Mouse (Mus musculus) liver, embryonic 13.5 days (tissue): ENCODE data around the gene Pou2af1. TPM values are rescaled to one million over a fixed set of nuclear protein-coding genes. Genes with fewer than 3 reads are reported as not detected.

Experiments used
- ATAC-seq: fragments of 200-750 bp; cut with Nextera tagmentation; 2 replicates; pipeline ENCODE4 v1.8.0; 2017; ENCODE audit warnings: low read depth, mild to moderate bottlenecking, moderate number of reproducible peaks, moderate library complexity
- DNase-seq: peaks from one replicate; pipeline ENCODE4 v3.0.0; 2022
- H3K27ac ChIP-seq: fragments of 300-500 bp; sonication (generic); 2 replicates; pipeline ENCODE4 v1.5.1; 2015; ENCODE audit warnings: moderate library complexity, mild to moderate bottlenecking, inconsistent platforms
- H3K27me3 ChIP-seq: fragments of 300-500 bp; sonication (generic); 2 replicates; pipeline ENCODE4 v1.6.1; 2015; ENCODE audit warnings: mild to moderate bottlenecking, inconsistent platforms
- H3K36me3 ChIP-seq: fragments of 300-500 bp; sonication (generic); 2 replicates; pipeline ENCODE4 v1.6.1; 2015; ENCODE audit warnings: mild to moderate bottlenecking, inconsistent platforms
- H3K4me1 ChIP-seq: fragments of 300-500 bp; sonication (generic); replicated peaks from 2 replicates; pipeline ENCODE4 v1.6.1; 2015; ENCODE audit warnings: inconsistent platforms
- H3K4me2 ChIP-seq: fragments of 300-500 bp; sonication (generic); 2 replicates; pipeline ENCODE4 v1.6.1; 2015; ENCODE audit warnings: inconsistent platforms, mild to moderate bottlenecking, moderate library complexity
- H3K4me3 ChIP-seq: fragments of 300-500 bp; sonication (generic); replicated peaks from 2 replicates; pipeline ENCODE4 v1.5.1; 2015; ENCODE audit warnings: mild to moderate bottlenecking, inconsistent platforms
- H3K9ac ChIP-seq: fragments of 300-500 bp; sonication (generic); 2 replicates; pipeline ENCODE4 v1.6.1; 2015; ENCODE audit warnings: mild to moderate bottlenecking, inconsistent platforms
- H3K9me3 ChIP-seq: fragments of 300-500 bp; sonication (generic); replicated peaks from 2 replicates; pipeline ENCODE4 v1.6.1; 2016; ENCODE audit warnings: inconsistent platforms
- WGBS: fragments of 180-500 bp; shearing (Covaris S2); methylation state at CpG from one replicate; pipeline ENCODE4 v1.1.7; 2015; ENCODE audit not compliant: insufficient replicate concordance; 5-methylcytosine and 5-hydroxymethylcytosine counted together
- polyA plus RNA-seq: library from polyadenylated mRNA; unstranded; fragments of >200 nt; fragmentation: Nextera tagmentation; extraction: Ambion mirVana; gene quantifications from 2 replicates; pipeline ENCODE4 v1.2.1, GENCODE M21; 2015

Pou2af1 gene
- polyA plus RNA-seq, 1 experiment from 2014 or later = 0.08 TPM

DNA sequence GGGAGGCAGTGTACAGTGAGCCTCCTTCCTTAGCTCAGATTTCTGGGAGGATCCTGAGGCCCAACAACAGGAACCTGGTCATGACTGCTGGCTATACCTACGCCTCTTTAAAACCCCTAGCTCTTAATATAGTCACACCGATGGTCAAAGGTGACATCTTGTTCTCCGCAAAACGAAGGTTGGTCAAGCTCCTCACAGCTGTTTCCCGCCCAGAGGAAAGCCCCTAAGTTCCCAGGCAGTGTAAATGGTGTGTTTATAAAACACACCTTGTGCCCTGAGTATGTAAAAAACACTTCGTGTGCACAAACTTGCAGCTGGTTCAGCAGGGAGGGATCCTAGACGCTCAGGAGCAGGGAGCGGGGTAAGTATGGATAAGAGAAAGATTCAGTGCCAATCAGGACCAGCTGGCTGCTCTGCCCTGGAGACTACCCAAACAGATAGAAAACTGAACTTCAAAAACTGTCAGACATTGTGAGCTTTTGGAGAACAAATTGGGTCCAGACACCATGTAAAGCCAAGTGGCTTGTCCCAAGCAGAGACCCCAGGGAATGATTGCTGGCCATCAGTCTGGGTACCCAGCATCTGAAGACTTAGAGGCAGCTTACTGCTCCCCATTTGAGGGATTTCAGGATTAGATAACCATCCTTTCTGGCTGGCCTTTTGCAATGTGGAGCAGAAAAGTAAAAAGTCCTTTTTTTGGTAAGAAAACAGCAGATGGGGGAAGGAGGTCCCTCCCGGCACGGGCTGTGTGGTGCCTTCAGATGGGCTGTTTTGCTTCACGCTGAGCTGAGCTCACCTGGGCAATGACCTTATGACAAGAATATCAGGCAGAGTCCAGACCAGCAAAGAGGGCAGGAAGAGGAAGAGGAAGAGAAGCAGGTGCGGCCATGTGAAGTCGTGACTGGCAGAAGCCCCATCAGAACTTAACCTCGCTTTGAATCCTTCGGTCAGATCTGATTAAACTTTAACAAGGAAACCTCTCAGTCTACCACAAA, 30.5 kb upstream of the Pou2af1 start:
- ATAC-seq = no peak
- Histone ChIP-seq H3K4me2 (no peak overlapping the region), H3K4me1 (no peaks in the 10 kb centered on the region), H3K27me3 (no peaks in the 10 kb centered on the region), H3K27ac (no peak overlapping the region), H3K36me3 (no peaks in the 10 kb centered on the region), H3K9me3 (no peaks in the 10 kb centered on the region), H3K4me3 (no peak overlapping the region), H3K9ac (no peak overlapping the region)
- WGBS = 65% methylated on average over 15 of the region's 15 CpGs
- DNase-seq = no peak

DNA sequence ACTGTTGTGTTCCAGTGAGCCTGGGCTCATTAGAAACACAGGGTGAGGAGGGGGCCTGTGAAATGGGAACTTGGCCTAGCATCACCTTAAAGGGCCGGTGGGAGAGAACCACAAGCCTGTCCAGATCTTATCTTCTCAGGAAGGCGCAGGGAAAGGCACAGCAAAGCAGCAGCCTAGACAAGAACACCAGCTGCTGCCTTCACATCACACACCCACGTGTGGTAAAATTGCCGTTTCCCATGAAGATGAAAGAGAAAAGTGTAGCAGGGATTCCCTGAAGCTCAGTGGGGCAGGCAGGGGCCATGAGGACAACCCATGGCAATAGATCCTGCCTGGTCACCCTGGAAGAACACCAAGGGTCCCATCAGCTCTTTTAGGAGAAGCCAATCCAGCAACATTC, 28.1 kb upstream of the Pou2af1 start:
- no peaks in the 10 kb centered on the region for H3K9me3 ChIP-seq
- H3K9ac ChIP-seq = no peak overlapping the region
- H3K4me3 ChIP-seq = no peak overlapping the region
- ATAC-seq = no peak
- H3K27ac ChIP-seq = no peak overlapping the region
- H3K27me3 ChIP-seq = no peaks in the 10 kb centered on the region
- H3K4me1 ChIP-seq = no peaks in the 10 kb centered on the region
- no peak for DNase-seq
- 21% methylated on average over 4 of the region's 4 CpGs for WGBS
- no peak overlapping the region for H3K4me2 ChIP-seq
- H3K36me3 ChIP-seq = no peaks in the 10 kb centered on the region

DNA sequence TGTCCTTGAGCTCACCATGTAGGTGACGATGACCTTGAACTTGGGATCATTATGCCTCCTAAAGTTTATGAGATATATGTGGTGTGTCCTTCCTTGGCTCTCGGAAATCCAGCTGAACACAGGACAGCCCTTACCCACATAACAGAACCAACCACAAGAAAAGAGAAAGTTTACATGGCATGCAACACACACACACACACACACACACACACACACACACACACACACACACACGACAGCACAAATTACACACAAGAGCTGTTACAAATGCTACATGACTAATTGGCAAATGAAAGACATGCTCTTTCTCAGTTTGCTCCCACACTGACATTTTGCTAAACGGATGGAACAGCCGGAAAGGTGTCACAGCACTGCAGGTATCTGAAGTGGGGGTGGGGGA, 27.6 kb upstream of the Pou2af1 start:
- no peak overlapping the region for H3K27ac ChIP-seq
- ATAC-seq (no peak), DNase-seq (no peak)
- H3K4me1 ChIP-seq = no peaks in the 10 kb centered on the region
- WGBS = 67% methylated on average over 5 of the region's 5 CpGs
- no peaks in the 10 kb centered on the region for H3K36me3 ChIP-seq
- no peaks in the 10 kb centered on the region for H3K9me3 ChIP-seq
- H3K27me3 ChIP-seq = no peaks in the 10 kb centered on the region
- no peak overlapping the region for H3K4me2 ChIP-seq
- H3K9ac ChIP-seq = no peak overlapping the region
- no peak overlapping the region for H3K4me3 ChIP-seq

DNA sequence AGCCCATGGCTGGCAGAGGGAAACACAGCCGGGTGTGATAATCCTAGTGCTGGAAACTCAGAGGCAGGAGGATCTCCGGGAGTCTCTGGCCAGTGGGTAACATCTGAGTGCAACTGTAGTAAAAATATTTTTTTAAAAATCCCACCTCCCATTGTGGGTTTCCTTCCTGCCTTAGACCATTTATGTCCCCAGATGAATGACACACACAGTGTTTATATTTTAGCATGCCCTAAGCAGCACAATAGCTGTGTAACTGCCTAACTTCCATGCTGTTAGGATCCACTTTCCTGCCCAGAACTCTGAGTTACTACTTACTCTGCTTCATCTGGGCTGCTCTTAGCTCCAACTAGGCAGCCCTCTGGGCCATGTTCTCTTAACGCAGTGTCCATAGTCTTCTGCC, 22.9 kb upstream of the Pou2af1 start:
- no peaks in the 10 kb centered on the region for H3K4me1 ChIP-seq
- DNase-seq (no peak), ATAC-seq (no peak)
- H3K9me3 ChIP-seq = no peaks in the 10 kb centered on the region
- no peak overlapping the region for H3K9ac ChIP-seq
- H3K4me3 ChIP-seq = no peak overlapping the region
- no peak overlapping the region for H3K4me2 ChIP-seq
- WGBS = 52% methylated on average over 3 of the region's 3 CpGs
- H3K36me3 ChIP-seq = no peaks in the 10 kb centered on the region
- H3K27me3 ChIP-seq = no peaks in the 10 kb centered on the region
- no peak overlapping the region for H3K27ac ChIP-seq

DNA sequence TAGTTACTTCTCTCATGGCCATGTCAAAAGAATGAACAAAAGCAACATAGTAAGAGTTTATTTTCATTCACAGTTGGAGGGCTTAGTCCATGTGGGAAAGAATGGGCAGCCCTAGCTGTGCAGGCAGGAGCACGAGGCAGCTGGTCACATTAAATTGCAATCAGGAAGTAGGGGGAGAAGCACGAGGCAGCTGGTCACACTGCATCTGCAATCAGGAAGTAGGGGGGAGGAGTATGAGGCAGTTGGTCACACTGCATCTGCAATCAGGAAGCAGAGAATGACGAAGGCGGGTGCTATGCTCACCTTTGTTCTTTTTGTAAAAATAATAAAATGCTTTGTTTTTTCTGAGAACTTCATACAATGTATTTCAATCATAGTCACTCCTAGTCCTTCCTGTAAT, 18.7 kb upstream of the Pou2af1 start:
- Histone ChIP-seq H3K27ac (no peak overlapping the region), H3K36me3 (no peaks in the 10 kb centered on the region), H3K4me3 (no peak overlapping the region), H3K4me1 (no peaks in the 10 kb centered on the region), H3K4me2 (no peak overlapping the region), H3K9me3 (no peaks in the 10 kb centered on the region), H3K9ac (no peak overlapping the region), H3K27me3 (no peaks in the 10 kb centered on the region)
- ATAC-seq (no peak), DNase-seq (no peak)
- 37% methylated on average over 4 of the region's 4 CpGs for WGBS

DNA sequence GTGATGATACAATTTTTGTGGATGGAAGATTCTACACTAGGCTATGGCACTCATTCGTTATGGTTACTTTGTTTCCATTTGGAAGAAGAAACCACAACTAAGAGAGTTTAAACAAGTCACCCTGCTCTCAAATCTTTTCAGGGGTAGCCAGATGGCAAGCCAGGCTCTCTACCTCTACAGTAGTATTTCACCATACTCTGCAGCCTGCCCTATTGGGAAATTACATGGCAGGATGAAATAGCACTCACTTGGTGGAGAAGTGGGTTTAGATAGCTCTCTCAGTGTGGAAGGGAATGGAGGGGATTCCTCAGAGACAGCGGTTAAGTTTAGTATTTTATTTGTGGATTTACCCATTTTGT, 4.6 kb upstream of the Pou2af1 start:
- Histone ChIP-seq H3K27ac (no peak overlapping the region), H3K4me2 (no peak overlapping the region), H3K36me3 (no peaks in the 10 kb centered on the region), H3K27me3 (no peaks in the 10 kb centered on the region), H3K9ac (no peak overlapping the region), H3K4me3 (no peak overlapping the region), H3K4me1 (no peaks in the 10 kb centered on the region), H3K9me3 (no peaks in the 10 kb centered on the region)
- 53% methylated on average over 2 of the region's 2 CpGs for WGBS
- DNase-seq (no peak), ATAC-seq (no peak)

DNA sequence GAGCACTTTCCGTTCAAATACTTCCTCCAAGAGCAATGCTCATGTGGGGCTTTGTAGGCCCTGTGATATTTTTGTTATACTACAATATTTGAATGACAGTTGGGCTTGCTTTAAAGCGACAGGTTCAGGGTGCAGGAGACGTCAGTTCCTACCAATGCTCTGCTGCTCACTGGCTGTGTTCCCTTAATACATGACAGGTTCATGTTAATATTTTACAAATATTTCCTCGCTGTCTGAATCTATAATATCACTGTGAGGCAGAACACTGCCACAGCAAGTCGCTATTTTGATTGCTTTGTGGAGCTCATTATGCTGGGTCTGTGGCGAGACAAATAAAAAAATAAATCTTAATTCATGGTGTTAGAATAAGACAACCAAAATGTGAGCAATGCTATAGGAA, 2.3 kb upstream of the Pou2af1 start:
- Histone ChIP-seq H3K36me3 (no peaks in the 10 kb centered on the region), H3K4me2 (no peak overlapping the region), H3K4me1 (no peaks in the 10 kb centered on the region), H3K9me3 (no peaks in the 10 kb centered on the region), H3K9ac (no peak overlapping the region), H3K27me3 (no peaks in the 10 kb centered on the region), H3K4me3 (no peak overlapping the region), H3K27ac (no peak overlapping the region)
- WGBS = 40% methylated on average over 6 of the region's 6 CpGs
- ATAC-seq = no peak
- DNase-seq = no peak

DNA sequence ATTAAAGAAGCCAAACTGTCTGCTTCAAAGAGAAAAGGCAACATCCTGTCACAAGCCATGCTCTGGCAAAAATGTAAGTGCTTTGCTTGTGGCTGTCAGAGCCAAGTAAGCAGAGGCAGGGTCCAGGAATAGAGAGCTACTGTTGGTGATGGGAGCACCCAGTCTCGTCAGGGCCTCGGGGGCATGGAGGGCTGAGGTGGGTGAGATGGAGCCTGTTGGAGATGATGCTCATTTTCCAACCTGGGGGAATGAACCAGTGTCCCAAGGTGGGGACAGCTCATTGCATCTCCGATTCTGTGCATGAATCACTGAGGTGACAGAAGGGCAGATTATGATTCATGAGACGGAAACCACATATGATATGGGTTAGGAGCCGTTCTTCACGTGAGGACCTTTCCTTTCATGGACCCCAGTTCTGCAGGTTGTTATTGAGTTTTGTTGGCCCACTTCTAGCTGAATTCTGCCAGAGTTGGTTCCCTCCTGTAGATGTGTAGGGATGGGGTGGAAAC, 275 bp downstream of the Pou2af1 start:
- no peak for ATAC-seq
- no peak for DNase-seq
- no peaks in the 10 kb centered on the region for H3K4me1 ChIP-seq
- no peak overlapping the region for H3K4me2 ChIP-seq
- H3K4me3 ChIP-seq = no peak overlapping the region
- no peaks in the 10 kb centered on the region for H3K9me3 ChIP-seq
- H3K36me3 ChIP-seq = no peaks in the 10 kb centered on the region
- WGBS = 63% methylated on average over 6 of the region's 6 CpGs
- H3K9ac ChIP-seq = no peak overlapping the region
- H3K27ac ChIP-seq = no peak overlapping the region
- H3K27me3 ChIP-seq = no peaks in the 10 kb centered on the region

DNA sequence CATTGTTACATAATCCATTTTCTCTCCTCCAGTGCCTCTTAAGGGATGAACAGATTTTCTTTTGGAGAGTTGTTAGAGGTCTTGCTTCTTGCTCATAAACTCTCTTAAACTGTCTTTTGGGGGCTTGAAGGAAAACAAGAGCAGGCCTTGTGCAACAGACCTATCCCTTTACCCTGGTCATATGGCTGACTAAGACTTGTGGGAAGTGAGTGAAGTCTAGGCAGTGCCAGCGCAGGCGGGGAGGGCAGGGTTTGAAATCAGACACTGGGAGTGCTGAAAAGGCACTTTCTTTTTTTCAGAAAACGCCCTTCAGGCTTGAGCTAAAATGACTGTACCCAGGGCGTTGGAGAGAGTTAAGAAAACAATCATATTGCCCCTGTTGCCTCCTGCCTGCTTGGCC, 1.8 kb downstream of the Pou2af1 start:
- Histone ChIP-seq H3K4me1 (no peaks in the 10 kb centered on the region), H3K27ac (no peak overlapping the region), H3K4me2 (no peak overlapping the region), H3K27me3 (no peaks in the 10 kb centered on the region), H3K4me3 (no peak overlapping the region), H3K9me3 (no peaks in the 10 kb centered on the region), H3K9ac (no peak overlapping the region), H3K36me3 (no peaks in the 10 kb centered on the region)
- WGBS = 50% methylated on average over 4 of the region's 4 CpGs
- DNase-seq = no peak
- ATAC-seq = no peak

DNA sequence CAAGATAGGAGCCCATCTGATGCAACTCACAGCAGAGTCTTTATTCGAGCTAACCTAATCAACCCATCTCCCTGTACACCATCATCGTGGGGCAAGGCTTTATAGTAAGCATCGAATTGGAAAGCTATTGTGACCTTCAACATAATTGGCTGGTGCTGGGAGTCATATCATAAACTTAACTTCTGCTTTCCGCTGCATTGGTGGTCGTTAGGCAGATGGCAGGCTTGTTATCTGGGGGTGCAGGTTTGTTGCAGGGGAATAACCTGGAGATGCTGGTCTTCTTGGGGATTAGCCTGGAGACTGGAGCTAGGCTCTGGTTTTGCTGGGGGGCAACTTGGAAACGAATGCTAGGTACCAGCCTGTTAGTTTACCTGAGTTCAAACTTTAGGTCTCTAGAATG, 2.4 kb downstream of the Pou2af1 start:
- no peak for DNase-seq
- no peaks in the 10 kb centered on the region for H3K36me3 ChIP-seq
- no peak for ATAC-seq
- no peaks in the 10 kb centered on the region for H3K4me1 ChIP-seq
- no peaks in the 10 kb centered on the region for H3K9me3 ChIP-seq
- H3K27me3 ChIP-seq = no peaks in the 10 kb centered on the region
- no peak overlapping the region for H3K9ac ChIP-seq
- no peak overlapping the region for H3K4me3 ChIP-seq
- 50% methylated on average over 6 of the region's 6 CpGs for WGBS
- H3K27ac ChIP-seq = no peak overlapping the region
- H3K4me2 ChIP-seq = no peak overlapping the region

DNA sequence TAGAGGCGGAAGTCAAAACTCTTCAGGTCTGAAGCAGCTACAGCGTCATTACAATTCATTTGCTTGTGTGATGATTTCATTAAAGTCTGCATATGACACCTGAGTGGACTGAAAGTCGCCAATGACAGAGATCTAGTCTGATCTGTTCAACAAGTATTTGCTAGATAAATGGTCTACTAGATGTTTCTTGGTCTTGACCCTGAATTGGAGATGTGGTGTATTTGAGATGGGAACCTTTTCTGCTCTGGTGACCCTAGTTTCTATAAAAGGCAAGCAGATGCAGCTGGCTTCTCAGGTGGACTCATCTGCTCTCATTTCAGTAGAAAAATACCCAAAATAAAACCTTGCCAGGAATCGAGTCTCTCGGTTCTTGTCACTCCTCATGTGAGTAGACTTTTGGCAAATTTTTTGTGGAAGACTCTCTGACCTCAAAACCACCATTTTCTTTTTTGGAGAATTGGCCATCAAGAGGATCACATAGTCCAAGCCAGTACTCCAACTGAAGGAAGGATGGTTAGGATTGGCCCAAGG, 12.2 kb downstream of the Pou2af1 start:
- no peaks in the 10 kb centered on the region for H3K27me3 ChIP-seq
- H3K4me1 ChIP-seq = 0 out of 2 replicates have a peak, but pooled peaks cover 3% of the 10 kb centered on the region
- ATAC-seq (no peak), DNase-seq (no peak)
- no peak overlapping the region for H3K27ac ChIP-seq
- H3K9ac ChIP-seq = no peak overlapping the region
- no peaks in the 10 kb centered on the region for H3K36me3 ChIP-seq
- no peaks in the 10 kb centered on the region for H3K9me3 ChIP-seq
- 67% methylated on average over 5 of the region's 5 CpGs for WGBS
- no peak overlapping the region for H3K4me2 ChIP-seq
- H3K4me3 ChIP-seq = no peak overlapping the region
